Mouse (Mus musculus) left cerebral cortex, postnatal 14 days (tissue): ENCODE data around the gene Nlrx1. TPM values are rescaled to one million over a fixed set of nuclear protein-coding genes. Genes with fewer than 3 reads are reported as not detected.
"Not testable (repeated sequence)": the region's sequence is repeated elsewhere in the genome, so short reads cannot be mapped to it uniquely, and the experiment has no call there.

Experiments
- DNase-seq, 2 experiments: peaks; one replicate each; pipeline ENCODE4 v3.0.0; 2021 to 2022; ENCODE audit warnings: low spot score in 2 of 2, mixed read lengths in 1 of 2
- intact Hi-C: fragments of 180-260 bp; cut with DNase I; formaldehyde crosslinking; loops from one replicate; pipeline ENCODE4 v1.15.1; 2025
- long read RNA-seq, 2 experiments: library from polyadenylated mRNA; stranded (forward); transcript quantifications; one replicate each; pipeline ENCODE4 v2.0.0; 2021
- total RNA-seq, 2 experiments: library from RNA; stranded (reverse); gene quantifications; 2 replicates each; pipeline ENCODE4 v1.2.3; 2021

Nlrx1 gene
- total RNA-seq: 10 to 100 TPM; 11.4 to 11.6 TPM
- long read RNA-seq, experiment 1, partial matches to known transcripts: 3 of 17 reads
- long read RNA-seq, experiment 1, other reads (novel, unspliced or antisense): 14 of 17 reads
- long read RNA-seq, experiment 2, partial matches to known transcripts: 3 of 15 reads
- long read RNA-seq, experiment 2, other reads (novel, unspliced or antisense): 11 of 15 reads

DNA sequence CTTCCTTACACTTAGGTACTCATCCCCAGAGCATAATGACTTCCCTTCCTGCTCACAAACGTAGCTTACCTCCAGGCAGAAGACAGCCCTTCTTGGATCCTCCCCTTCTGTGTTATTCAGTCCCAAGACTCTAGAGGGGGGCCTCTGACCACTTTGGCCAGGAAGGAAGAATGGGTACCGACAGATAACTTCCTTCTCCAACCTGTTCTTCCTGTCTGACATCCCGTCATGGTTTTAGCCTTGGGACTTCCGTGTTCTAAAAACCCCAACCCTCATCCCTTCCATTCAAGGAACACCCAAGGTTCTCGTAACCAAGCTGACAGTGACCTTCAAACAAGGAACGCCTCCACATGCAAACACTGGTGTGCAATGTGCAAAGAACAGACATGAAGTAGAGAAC is at the start of gene Nlrx1:
TSS of gene Nlrx1 (minus strand) at position 168 of the 400 bp plus-strand sequence.
- intact Hi-C loops: loop anchor here (2.0 kb wide), 1 partner anchor 30 kb away; no protein-coding TSS in a partner anchor

DNA sequence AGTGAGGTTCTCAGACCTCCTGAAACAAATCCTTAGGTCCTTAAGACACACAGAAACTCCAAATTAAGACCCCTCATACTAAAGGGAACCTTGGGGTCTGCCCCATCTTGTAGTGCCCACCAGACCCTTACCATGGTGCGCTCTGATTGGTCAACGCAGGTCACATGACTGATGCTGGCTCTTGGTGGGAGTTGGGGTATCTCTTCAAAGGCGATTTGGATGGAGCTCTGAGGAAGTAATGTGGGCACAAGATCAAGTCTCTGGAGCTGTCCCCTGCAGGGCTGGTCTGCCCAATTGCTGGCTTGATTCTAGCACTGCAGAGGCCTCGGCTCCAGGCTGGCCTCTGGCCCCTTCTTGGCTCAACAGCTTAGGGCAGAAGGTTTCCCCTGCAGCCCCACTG is 49.1 kb upstream of the Nlrx1 start:
- no peak for DNase-seq
- intact Hi-C loops: no loop called here

More for the DNA sequence above, at the start of gene Nlrx1:
- no peak for DNase-seq

DNA sequence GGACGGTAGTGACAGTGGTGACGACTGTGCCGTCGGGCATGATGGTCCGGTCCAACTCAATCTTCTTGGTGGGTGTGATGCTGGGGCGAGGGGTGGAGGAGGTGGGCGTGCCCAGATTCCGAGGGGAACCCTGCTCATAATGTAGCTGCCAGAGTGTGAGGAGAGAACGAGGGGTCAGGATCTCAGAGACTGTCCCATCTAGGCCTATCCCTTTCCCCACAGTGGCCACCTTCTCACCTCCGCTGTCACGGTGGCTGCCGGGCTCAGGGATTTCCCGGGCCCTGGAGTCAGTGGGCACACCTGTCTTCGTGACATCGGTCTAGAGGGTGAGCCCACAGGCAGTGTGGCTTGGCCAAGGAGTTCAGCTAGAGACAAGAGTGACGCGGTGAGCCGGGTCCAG is 46.5 kb upstream of the Nlrx1 start:
- DNase-seq: no peak
- intact Hi-C loops: no loop called here

DNA sequence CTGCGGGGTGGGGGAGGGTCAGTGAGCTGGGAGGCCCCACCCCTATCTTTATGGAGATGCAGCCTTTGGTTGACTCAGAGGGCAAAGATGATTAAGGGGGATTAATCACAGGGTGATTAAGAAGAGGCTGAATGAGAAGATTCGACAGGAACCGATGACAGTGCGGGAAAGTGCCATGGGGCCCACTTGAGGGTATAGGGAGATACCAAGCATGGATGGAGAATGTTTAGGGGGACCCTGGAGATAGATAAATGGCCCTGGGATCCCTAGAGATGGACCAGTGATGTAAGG is 45.8 kb upstream of the Nlrx1 start:
- intact Hi-C loops: no loop called here
- no peak for DNase-seq

DNA sequence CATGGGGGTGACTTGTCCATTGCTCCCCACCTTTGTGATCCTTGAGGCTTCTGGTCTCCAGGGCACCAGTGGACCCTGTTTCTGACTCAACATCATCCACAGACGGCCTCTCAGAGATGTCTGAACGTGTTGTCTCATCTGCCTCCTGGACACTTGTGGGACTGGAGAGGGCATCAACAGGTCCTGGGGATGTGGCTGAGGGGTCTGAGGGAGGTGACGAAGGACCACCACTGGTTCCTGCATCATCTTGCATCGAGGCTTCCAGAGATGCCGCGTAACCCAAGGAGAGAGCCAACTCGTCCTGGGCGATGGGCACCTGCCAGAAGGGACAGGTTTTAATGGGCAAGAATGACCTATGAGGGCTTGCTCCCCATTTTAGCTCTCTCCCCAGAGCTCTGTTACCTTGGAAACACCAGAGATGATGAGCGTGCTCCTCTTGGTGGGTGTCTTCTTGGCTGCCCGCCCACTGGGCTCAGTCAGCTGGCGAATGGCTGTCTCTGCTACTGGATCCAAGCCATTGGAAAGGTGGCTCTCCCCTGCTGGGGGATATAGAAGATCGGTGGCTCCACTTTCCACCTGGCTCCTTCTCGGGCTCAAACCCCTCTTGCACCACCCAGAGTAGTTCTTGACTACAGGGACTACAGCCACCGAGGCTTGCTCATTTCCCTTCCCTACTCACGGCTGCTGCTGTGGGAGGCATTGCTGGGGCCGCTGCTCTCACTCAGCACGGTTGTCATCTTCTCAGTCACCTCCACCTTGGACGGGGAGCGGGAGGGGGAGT is 45.3 kb upstream of the Nlrx1 start:
- intact Hi-C loops: no loop called here
- peak; percentile 87 to 88 for DNase-seq

DNA sequence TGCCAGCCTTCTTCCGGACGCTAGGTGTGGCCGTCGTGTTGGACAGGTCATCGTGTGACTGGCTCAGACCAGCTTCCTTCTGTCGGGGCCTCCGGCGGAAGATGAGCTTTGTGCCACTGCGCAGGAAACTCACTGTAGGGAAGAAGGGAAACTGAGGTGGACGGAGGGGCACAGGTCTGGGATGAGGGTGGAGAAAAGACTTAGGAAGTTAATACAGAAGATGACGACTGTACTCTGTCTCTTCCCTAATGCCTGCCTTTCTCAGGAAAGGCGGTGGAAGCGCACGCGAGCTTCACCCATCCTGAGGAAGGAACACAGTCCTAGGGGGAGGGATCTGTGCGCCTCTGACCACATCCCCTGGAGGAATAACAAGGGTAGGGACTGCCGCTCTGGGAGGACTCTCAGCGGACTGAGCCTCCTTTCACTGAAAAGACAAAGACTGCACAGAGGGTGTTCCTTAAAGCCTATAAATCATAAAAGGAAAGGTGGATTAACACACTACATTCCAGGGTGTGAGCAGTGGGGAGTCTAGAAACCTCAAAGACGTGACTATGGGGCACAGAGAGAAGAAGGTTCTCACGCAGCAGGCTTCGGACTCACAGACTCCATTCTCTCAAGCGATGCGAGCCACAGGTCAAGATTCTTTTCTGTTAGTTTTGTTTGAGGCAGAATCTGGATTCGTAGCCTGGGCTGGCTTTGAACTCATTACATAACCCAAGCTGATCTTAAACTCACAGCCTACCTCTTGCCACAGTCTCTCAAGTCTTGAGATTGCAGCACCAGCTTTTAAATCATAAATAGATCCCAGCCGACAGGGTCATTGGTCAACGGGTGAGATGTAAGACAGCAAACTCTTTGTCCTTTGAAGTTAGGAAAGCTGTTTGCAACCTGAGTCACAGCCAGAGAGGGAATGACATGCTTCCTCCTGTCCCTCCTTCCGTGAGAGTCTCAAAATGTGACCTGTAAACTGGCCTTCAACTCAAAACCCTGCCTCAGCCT is 43.0 kb upstream of the Nlrx1 start:
- no peak for DNase-seq
- intact Hi-C loops: no loop called here

DNA sequence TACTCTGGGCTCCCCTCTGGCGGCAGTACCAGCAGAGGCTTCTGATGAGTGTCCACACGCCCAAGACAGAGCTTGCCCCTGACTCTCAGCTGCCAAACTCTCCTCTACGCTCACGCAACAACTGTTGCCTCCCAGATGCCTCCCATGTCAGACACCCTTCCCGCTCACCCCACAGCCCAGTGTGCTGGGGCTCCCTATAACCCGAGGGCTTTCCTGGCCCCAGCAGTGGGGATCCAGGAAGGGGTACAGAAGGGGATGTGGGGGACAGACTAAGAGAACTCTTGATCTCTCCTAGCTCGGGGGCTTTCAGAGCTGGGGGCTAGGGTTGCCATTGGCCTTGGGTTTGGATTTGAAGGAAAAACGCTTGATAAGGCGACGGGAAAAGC is 42.3 kb upstream of the Nlrx1 start:
- DNase-seq: no peak
- intact Hi-C loops: no loop called here

DNA sequence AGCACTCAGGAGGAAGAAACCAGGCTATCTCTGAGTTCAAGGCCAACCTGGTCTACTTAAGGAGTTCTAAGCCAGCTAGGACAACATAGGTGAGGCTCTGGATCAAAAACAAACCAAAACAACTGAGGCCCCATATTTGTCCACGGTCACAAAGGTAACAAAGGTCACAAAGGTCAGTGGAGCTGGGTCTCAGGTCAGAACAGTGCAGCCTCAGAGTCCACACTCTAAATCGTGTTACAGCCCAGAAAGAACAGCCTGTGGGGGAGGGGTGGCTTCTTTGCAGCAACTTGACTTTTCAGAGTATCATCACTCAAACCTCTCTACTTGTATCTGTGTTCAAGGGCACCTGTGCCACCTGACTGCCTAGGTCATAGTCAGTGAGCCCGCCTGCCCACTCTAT is 41.4 kb upstream of the Nlrx1 start:
- no peak for DNase-seq
- intact Hi-C loops: no loop called here

DNA sequence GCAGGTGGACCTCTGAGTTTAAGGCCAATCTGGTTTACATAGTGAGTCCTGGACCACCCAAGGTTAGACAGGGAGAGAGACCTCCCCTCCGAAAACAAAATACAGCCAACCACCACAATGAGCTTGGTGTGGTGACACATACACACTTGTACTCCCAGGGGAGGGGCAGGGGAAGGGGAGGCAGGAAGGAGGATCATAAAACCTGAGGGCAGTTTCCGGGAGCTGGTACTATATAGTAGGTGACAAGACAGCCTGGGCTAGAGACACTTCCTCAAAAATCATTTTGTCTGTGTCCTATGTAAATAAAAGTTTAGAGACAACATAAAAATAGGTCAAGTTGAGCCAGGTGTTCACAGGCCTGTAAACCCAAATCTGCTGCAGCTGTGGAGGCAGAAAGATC is 38.8 kb upstream of the Nlrx1 start:
- no peak for DNase-seq
- intact Hi-C loops: no loop called here

DNA sequence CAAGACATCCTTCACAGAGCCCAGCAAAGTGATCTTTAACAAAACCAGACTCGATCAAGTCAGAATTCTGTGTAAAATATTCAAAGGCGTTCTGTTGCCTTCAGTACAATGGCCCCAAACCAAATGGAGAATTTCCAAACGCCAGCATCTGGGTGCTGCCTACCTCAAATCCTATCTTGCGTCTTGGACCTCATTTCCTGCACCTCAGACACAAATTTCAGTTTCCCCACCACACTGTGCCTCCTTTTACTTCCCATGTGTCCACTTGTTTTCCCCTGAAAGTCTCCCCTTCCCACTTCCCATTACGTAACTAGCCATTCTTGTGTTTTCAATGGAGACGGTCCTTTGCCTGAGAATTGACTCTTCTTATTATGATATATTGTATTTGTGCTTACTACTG is 38.1 kb upstream of the Nlrx1 start:
- intact Hi-C loops: no loop called here
- no peak for DNase-seq

DNA sequence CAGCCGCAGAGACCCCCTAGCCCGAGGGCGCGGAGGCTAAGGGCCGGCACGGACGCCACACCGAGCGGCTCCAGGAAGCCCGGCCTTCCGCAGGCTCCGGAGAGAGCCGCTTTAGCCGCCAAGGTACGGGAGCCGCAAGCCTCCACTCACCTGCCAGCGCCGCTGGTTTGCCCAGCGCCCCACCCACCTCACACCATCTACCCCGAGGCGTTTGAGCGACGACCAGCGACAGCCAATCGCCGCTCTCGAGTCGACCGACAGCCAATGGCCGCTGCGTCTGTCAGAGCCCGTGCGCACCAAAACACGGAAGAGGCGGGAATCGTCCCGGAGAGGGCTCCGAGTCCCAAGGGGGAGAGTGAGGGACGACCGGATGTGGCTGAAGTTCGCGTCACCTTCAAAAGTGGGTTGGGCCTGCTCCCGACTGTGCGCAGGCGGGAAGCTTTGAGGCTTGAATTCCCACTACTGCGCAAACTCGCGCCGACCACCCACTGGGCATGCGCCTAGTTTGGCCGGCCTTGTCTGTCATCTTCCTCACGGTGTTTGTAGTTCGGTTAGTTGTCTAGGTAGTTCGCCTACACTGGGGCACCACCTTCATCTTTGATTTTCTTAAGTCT is 37.2 kb upstream of the Nlrx1 start, which contains the start of gene Hinfp:
TSS of gene Hinfp (minus strand) at position 206 of the 614 bp plus-strand sequence.
- intact Hi-C loops: no loop called here
- DNase-seq: peak; percentile 99

DNA sequence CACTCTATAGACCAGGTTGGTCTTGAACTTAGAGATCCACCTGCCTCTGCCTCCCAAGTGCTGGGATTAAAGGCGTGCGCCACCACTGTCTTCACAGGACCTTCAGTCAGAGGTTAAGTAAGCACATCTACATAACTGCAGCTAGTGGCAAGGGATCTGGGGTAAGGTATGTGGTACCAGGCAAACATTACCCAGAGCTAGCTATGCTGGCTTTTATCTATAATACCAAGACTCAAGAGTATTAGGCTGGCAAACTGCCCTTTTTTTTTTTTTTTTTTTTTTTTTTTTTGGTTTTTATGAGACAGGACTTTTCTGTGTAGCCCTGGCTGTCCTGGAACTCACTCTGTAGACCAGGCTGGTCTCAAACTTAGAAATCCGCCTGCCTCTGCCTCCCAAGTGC is 31.6 kb upstream of the Nlrx1 start:
- intact Hi-C loops, DNase-seq: not testable (repeated sequence)

DNA sequence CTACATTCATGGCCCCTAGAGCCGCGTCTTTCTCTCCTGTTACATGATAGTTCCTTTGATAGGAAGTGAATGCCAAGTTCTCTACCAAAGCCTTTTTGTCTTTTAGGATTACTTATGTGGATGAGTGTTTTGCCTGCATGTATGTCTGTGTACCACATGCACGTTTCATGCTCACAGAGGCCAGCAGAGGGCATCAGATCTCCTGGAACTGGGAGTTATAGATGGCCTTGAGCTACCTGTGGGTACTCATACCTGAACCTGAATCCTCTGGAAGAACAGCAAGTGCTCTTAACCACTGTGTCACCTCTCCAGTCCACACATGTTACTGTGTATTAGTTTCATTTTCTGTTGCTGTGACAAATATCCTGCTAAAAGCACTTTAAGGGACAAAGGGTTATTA is 24.1 kb upstream of the Nlrx1 start:
- intact Hi-C loops: no loop called here

DNA sequence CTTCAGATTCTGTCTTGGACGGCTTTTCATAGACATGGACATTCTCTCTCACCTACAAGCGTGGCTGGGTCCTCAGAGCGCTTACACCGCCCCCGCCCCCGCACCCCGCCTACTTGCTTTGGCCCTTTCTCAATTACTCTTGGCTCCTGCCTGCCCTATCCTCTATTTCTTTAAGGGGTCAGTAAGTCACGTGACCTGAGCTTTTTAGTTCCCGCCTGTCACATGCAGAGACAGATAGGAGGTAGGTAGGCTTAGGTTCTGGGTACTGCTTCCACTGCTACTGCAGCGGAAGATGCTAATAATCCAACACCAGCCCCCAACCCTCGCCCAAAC is 20.5 kb upstream of the Nlrx1 start:
- DNase-seq: no peak
- intact Hi-C loops: no loop called here

More for the DNA sequence above, 24.1 kb upstream of the Nlrx1 start:
- DNase-seq: peak in 1 of 2 experiments; percentile 43

DNA sequence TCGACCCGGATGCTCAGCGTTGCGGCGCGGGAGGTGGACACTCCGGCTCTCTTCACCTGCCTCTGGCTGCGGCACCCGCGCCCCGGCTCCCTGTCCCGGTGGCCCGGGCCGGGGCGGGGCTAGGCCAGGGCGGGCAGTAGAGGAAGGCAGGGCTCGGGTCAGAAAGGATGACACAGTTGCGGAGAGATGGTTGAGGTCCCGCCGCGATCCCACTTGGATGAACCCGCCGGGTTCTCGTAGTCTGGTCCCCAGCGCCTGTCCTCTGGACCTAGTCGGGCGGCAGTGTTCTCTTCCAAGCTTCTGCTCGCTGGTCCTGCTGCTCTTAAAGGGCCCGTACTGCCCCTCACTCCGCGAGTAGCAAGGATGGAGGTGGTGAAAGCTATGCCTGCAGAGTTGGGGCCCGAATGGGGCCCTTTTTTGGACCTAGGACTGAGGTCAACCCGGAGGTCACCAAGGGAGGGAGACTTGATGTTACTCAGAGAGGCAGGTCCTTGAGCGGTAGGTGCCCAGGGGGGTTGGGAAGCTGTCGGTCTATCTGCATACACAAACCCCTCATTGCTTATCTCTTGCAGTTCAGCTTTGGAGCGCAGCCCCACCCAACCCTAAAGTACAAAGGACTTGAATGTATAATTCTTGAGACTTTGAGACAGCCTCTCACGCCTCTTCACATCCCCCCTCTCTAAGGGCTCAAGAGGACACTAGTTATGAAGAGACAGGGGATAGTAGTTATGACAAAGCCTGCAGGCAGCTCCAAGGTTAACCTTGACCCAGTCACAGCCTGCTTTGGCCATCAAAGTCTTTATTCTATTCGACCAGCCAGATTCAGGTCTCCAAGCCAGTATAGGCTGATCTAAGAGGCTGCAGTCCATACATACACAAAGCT is 19.9 kb upstream of the Nlrx1 start, which contains the start of gene Abcg4:
TSS of gene Abcg4 (minus strand) at position 540 of the 883 bp plus-strand sequence.
- intact Hi-C loops: no loop called here
- peak in 1 of 2 experiments; percentile 47 for DNase-seq

DNA sequence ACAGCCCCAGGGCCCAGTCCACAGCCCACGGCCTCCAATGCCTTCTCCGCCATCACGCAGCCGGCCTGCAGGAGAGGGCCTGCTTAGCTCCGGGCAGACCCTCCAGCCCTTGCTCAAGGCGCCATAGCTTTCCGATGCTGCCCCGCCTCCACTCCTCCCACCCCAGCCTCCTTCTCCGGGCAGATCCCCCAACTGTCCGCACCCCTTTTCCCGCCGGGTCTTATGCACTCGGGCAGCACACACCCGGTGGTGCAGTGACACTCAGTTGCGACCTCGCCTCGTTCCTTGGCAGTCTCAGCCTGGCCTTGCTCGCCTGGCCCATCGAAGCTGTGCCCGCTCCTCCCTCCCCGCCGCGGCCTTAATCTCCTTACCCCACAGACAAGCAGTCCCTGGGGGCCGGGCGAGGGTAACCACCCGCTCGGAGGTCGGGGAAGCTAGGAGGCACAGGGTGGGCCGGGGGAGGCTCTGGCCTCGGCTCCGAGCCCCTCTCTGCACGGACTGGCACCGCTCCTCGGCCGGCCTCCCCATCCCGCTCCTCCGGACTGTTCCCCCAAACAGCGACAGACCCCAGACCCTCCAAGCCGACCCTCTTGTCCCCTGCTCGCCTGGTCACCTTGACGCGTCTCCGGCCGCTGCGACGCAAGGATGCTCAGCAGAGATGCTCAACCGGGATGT is 19.1 kb upstream of the Nlrx1 start:
- DNase-seq: peak in 1 of 2 experiments; percentile 22
- intact Hi-C loops: no loop called here

DNA sequence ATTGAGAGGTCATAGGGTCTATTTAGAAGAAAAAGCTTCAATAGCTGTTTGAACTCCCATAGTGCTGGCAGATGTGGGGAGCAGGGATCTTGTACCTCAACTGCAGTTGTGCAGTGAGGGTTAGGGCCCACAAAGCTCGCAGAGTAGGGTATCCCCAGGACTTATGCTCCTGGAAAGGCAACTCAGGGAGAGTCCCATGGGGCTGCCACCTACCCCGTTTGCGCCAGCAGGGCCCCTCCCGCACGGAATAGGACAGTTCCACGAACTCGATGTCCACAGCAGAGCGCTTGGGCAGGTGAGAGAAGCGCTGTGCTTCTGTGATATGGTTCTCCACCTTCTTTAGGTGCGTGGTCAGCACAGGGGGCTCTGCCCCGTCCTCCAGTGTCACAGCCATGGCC is 18.6 kb upstream of the Nlrx1 start:
- intact Hi-C loops: no loop called here
- DNase-seq: no peak

DNA sequence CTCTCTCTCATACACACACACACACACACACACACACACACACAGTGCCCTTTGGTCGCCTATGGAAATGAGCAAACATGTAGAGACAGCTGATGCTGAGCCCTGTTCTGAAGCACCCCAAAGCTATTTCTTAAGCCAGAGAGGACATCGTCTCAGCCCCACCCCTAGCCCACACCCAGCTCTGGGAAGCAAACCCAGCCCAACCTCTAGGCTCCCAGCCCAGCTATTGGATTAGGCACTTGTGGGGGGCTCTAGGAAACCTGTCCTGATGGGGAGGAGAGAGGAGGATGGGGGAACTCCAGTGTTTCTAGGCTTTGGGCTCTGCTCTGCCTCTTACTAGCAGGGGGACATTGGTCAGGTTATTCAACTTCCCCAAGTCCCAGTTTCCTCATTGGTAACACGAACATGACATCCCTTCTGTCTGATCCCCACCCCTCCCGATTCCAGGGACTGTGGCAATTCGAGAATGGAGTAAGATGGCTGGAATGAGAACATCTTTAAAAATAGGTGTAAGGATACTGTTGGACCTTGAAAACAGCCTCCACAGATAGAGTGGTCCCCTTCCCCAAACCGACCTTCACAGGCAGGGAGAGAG is 18.0 kb upstream of the Nlrx1 start:
- intact Hi-C loops: no loop called here

More for the DNA sequence above, 18.0 kb upstream of the Nlrx1 start:
- no peak for DNase-seq
